Mouse (Mus musculus) urinary bladder, postnatal 25 days (tissue): ENCODE results near the gene Fbxo36.
A peak's percentile ranks its signal among the peaks of the same experiment; 100 is the strongest.

Experiments
- DNase-seq: peaks from one replicate; pipeline ENCODE4 v3.0.0; 2022; ENCODE audit warnings: low spot score

Gene Fbxo36

GRCm38 (mm10) chr1:84890503-84890902 lies 50.9 kb downstream of the Fbxo36 start:
- no peak for DNase-seq

GRCm38 (mm10) chr1:84891746-84892145 lies 52.1 kb downstream of the Fbxo36 start:
- no peak for DNase-seq

GRCm38 (mm10) chr1:84897364-84897763 lies 57.7 kb downstream of the Fbxo36 start:
- no peak for DNase-seq

GRCm38 (mm10) chr1:84899156-84899555 lies 59.5 kb downstream of the Fbxo36 start:
- DNase-seq = no peak

GRCm38 (mm10) chr1:84904467-84904866 lies 64.8 kb downstream of the Fbxo36 start:
- no peak for DNase-seq

GRCm38 (mm10) chr1:84910177-84910804 lies 70.7 kb downstream of the Fbxo36 start:
- DNase-seq = no peak

- no peak for DNase-seq
Measured at GRCm38 (mm10) chr1:84912571-84912970, 72.9 kb downstream of the Fbxo36 start.

- DNase-seq = no peak
Measured at GRCm38 (mm10) chr1:84915010-84915409, 75.4 kb downstream of the Fbxo36 start.

- no peak for DNase-seq
Measured at GRCm38 (mm10) chr1:84918865-84919264, 79.2 kb downstream of the Fbxo36 start.

- DNase-seq = no peak
Measured at GRCm38 (mm10) chr1:84923432-84923831, 83.8 kb downstream of the Fbxo36 start.

- peak; percentile 8 for DNase-seq
Measured at GRCm38 (mm10) chr1:84924134-84924533, 84.5 kb downstream of the Fbxo36 start.

- DNase-seq = no peak
Measured at GRCm38 (mm10) chr1:84925599-84925998, 86.0 kb downstream of the Fbxo36 start.

- peak; percentile 80 for DNase-seq
Measured at GRCm38 (mm10) chr1:84933472-84934150, 94.0 kb downstream of the Fbxo36 start.

GRCm38 (mm10) chr1:84934151-84934502 lies 94.5 kb downstream of the Fbxo36 start:
- no peak for DNase-seq

- no peak for DNase-seq
Measured at GRCm38 (mm10) chr1:84934503-84935333, 95.1 kb downstream of the Fbxo36 start, which contains the start of gene Slc16a14. Gene Slc16a14, minus strand, starts transcription at chr1:84935134.

GRCm38 (mm10) chr1:84935668-84936067 lies 96.0 kb downstream of the Fbxo36 start:
- peak; percentile 34 for DNase-seq

GRCm38 (mm10) chr1:84936716-84937510 lies 97.3 kb downstream of the Fbxo36 start:
- DNase-seq = no peak

GRCm38 (mm10) chr1:84939466-84939865 lies 99.8 kb downstream of the Fbxo36 start:
- DNase-seq = no peak

GRCm38 (mm10) chr1:84940322-84940721 lies 100.7 kb downstream of the Fbxo36 start:
- no peak for DNase-seq

GRCm38 (mm10) chr1:84942666-84943065 lies 103.0 kb downstream of the Fbxo36 start:
- no peak for DNase-seq

GRCm38 (mm10) chr1:84943549-84943948 lies 103.9 kb downstream of the Fbxo36 start:
- no peak for DNase-seq

GRCm38 (mm10) chr1:84945950-84946349 lies 106.3 kb downstream of the Fbxo36 start:
- no peak for DNase-seq
